Mouse (Mus musculus) kidney, embryonic 14.5 days (tissue): ENCODE data around the gene Lbp. TPM values are rescaled to one million over a fixed set of nuclear protein-coding genes. Genes with fewer than 3 reads are reported as not detected.
A peak's percentile ranks its signal among the peaks of the same experiment; 100 is the strongest.

Experiments used
- ATAC-seq: fragments of 200-750 bp; cut with Nextera tagmentation; 2 replicates; pipeline ENCODE4 v1.8.0; 2017; ENCODE audit warnings: moderate number of reproducible peaks, mild to moderate bottlenecking, moderate TSS enrichment, moderate library complexity; ENCODE audit not compliant: low FRiP score, low TSS enrichment
- H3K27ac ChIP-seq: fragments of 300-500 bp; sonication (generic); 2 replicates; pipeline ENCODE4 v1.5.1; 2014; ENCODE audit warnings: low read depth, mild to moderate bottlenecking, low read length, moderate library complexity, mixed read lengths
- H3K27me3 ChIP-seq: fragments of 300-500 bp; sonication (generic); 2 replicates; pipeline ENCODE4 v1.6.1; 2014; ENCODE audit warnings: mild to moderate bottlenecking, low read length; ENCODE audit not compliant: control insufficient read depth, insufficient read depth
- H3K36me3 ChIP-seq: fragments of 300-500 bp; sonication (generic); 2 replicates; pipeline ENCODE4 v1.6.1; 2014; ENCODE audit warnings: low read length, mixed read lengths; ENCODE audit not compliant: control insufficient read depth, insufficient read depth
- H3K4me1 ChIP-seq: fragments of 300-500 bp; sonication (generic); 2 replicates; pipeline ENCODE4 v1.6.1; 2014; ENCODE audit warnings: low read length, mixed read lengths; ENCODE audit not compliant: control insufficient read depth, insufficient read depth
- H3K4me2 ChIP-seq: fragments of 300-500 bp; sonication (generic); replicated peaks from 2 replicates; pipeline ENCODE4 v1.6.1; 2014; ENCODE audit warnings: low read depth, mild to moderate bottlenecking, low read length
- H3K4me3 ChIP-seq: fragments of 300-500 bp; sonication (generic); 2 replicates; pipeline ENCODE4 v1.5.1; 2014; ENCODE audit warnings: mild to moderate bottlenecking, low read length
- H3K9ac ChIP-seq: fragments of 300-500 bp; sonication (generic); 2 replicates; pipeline ENCODE4 v1.6.1; 2014; ENCODE audit warnings: low read depth, mild to moderate bottlenecking, low read length, moderate library complexity
- H3K9me3 ChIP-seq: fragments of 300-500 bp; sonication (generic); 2 replicates; pipeline ENCODE4 v1.6.1; 2016; ENCODE audit warnings: low read length; ENCODE audit not compliant: control insufficient read depth
- WGBS: fragments of 180-500 bp; shearing (Covaris S2); extraction: QIAGEN DNeasy Blood & Tissue Kit; methylation state at CpG from one replicate; pipeline ENCODE4 v1.1.7; 2014; 5-methylcytosine and 5-hydroxymethylcytosine counted together
- polyA plus RNA-seq: library from polyadenylated mRNA; unstranded; fragments of >200 nt; fragmentation: Nextera tagmentation; extraction: Ambion mirVana; gene quantifications from 2 replicates; pipeline ENCODE4 v1.2.1, GENCODE M21; 2014

The Lbp gene
- polyA plus RNA-seq, 1 experiment from 2014 or later = 30.9 TPM

DNA sequence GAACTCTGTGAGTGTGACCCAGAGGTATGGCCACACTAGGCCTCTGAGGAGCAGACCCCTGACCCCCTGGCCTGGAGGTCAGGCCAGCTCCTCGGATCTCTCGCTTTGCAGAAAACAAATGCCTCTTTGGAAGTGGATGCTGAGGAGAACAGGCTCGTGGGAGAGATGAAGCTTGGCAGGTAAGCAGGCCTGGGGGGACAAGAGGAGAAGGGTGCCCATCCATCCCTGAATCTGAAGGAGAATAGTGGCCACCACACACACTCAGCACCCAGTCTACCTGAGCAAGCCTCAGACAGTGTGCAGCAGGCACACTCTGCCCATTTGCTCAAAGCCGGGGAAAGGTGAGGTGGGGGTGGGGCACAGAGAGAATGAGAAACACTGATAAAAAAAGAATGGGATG is 30.5 kb upstream of the Lbp start:
- H3K9me3 ChIP-seq = no peaks in the 10 kb centered on the region
- no peak overlapping the region for H3K27ac ChIP-seq
- WGBS = 39% methylated on average over 4 of the region's 4 CpGs
- no peak overlapping the region for H3K4me2 ChIP-seq
- H3K4me1 ChIP-seq = peaks cover 23% of the 10 kb centered on the region
- H3K36me3 ChIP-seq = no peaks in the 10 kb centered on the region
- no peak overlapping the region for H3K4me3 ChIP-seq
- H3K27me3 ChIP-seq = no peaks in the 10 kb centered on the region
- H3K9ac ChIP-seq = no peak overlapping the region
- no peak for ATAC-seq

DNA sequence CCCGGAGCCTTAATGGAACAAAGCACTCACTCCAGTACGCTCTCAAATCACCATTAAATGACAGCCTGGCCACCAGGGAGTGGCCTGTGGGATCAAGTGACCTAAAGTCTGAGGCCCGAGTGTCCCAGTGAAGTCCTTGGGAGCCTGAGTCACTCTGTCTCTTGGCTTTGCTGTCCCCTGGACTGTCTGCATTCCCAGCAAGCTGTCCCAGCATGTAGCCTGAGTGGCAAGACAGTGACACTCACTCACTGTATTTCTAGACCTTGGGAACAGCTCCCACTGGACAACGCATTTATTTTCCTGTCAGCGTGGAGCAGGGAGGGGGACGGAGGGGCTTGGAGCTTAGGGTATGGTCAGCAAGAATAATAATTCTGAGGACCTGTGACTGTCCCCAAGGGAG is 29.8 kb upstream of the Lbp start:
- Histone ChIP-seq H3K27ac (no peak overlapping the region), H3K36me3 (no peaks in the 10 kb centered on the region), H3K4me3 (no peak overlapping the region), H3K4me1 (peaks cover 23% of the 10 kb centered on the region), H3K9ac (no peak overlapping the region), H3K27me3 (no peaks in the 10 kb centered on the region), H3K4me2 (no peak overlapping the region), H3K9me3 (no peaks in the 10 kb centered on the region)
- no peak for ATAC-seq
- 25% methylated on average over 6 of the region's 6 CpGs for WGBS

DNA sequence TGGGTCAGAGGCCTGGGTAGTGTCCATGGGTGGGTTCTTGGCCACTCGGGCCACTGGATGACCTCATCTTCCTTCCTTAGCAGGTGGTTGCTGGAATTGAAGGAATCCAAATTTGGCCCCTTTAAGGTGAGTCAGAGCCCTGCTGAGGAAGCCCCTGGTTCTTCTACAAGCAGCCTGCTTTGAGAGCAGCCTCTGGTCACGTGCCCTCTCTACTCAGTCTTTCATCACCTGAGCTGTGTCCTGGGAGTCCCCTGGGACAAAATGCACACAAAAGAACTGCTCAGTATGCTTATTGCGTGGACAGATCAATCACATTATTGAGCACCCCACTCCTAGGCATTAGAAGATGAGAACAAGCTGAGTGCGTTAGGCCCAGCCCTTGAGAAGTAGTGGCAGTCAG is 29.4 kb upstream of the Lbp start:
- no peak overlapping the region for H3K4me2 ChIP-seq
- ATAC-seq = no peak
- H3K4me1 ChIP-seq = peaks cover 23% of the 10 kb centered on the region
- no peak overlapping the region for H3K4me3 ChIP-seq
- no peak overlapping the region for H3K9ac ChIP-seq
- no peaks in the 10 kb centered on the region for H3K27me3 ChIP-seq
- WGBS = 59% methylated on average over 4 of the region's 4 CpGs
- no peaks in the 10 kb centered on the region for H3K9me3 ChIP-seq
- no peaks in the 10 kb centered on the region for H3K36me3 ChIP-seq
- H3K27ac ChIP-seq = no peak overlapping the region

DNA sequence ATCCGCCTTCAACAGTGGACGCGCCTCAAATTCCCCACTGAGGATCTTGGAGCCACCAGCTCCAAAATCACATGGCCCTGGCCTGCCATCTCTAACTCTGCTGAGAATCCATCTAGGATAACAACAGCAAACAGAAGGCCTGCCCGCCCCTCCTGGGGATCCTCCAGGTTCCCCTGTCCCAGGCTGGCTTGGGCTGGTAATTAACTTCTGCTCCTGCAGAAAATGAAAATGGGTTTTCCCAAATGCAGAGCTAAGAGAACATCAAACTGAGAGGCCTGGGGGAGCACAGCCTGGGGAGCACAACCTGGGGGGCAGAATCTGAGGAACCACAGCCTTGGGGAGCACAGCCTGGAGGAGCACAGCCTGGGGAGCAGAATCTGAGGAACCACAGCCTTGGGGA is 26.6 kb upstream of the Lbp start:
- no peak overlapping the region for H3K9ac ChIP-seq
- peaks cover 16% of the 10 kb centered on the region for H3K4me1 ChIP-seq
- no peaks in the 10 kb centered on the region for H3K36me3 ChIP-seq
- H3K4me3 ChIP-seq = no peak overlapping the region
- no peak overlapping the region for H3K27ac ChIP-seq
- H3K9me3 ChIP-seq = no peaks in the 10 kb centered on the region
- H3K4me2 ChIP-seq = no peak overlapping the region
- no peaks in the 10 kb centered on the region for H3K27me3 ChIP-seq
- ATAC-seq = no peak
- 93% methylated on average over 4 of the region's 4 CpGs for WGBS

DNA sequence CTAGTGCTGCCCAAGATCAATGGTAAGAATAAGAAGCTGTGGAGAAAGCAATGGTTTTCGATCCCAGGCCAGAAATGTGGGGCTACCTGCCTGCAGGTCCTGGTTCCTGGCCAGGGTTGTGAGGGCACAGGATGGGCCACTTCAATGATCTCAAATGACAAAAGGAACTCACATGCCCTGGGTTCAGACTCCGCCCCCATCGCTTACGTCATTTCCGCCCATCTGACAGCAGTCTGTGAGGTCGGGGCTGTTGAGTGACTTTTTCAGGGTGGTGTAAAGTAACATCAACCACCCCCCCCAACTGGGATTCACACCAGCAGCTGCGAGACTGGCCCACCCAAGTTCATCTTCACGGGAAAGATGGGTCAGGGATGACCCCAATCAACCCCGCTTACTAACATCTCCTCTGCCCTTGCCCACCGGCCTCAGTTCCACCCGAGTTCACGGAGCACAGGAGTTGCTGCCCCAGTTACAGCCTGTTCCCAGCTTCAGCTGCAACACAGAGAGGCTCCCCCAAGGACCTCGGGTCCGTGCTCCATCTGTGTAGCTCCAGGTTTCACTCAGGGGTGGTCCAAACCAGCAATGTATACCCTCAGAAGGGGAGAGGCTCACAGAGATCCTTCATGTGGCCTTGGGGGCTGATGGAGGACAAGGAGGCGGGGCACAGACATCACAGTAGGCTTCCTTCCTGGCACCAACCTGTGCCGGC is 24.6 kb upstream of the Lbp start:
- H3K4me3 ChIP-seq = no peak overlapping the region
- H3K36me3 ChIP-seq = no peaks in the 10 kb centered on the region
- no peak overlapping the region for H3K9ac ChIP-seq
- WGBS = 54% methylated on average over 16 of the region's 16 CpGs
- no peak overlapping the region for H3K27ac ChIP-seq
- H3K9me3 ChIP-seq = no peaks in the 10 kb centered on the region
- H3K4me2 ChIP-seq = no peak overlapping the region
- H3K27me3 ChIP-seq = no peaks in the 10 kb centered on the region
- peaks cover 9% of the 10 kb centered on the region for H3K4me1 ChIP-seq
- ATAC-seq = no peak

DNA sequence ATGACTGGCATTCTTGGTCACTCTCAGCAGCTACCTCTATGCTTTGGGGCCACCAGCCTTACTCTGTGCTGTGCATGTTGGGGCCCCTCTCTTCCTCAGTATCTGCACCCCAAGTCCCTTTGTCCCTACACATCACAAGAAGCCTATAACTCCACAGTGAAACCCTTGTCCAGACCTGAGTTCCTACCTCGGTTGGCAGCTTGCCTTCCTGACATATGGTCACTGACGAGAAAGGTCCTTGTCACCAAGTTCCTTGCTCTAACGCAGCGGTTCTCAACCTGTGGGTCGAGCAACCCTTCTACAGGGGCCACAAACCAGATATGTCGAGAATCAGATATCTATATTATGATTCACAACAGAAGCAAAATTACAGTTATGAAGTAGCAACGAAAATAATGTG is 23.2 kb upstream of the Lbp start:
- 78% methylated on average over 7 of the region's 7 CpGs for WGBS
- Histone ChIP-seq H3K9ac (no peak overlapping the region), H3K4me3 (no peak overlapping the region), H3K36me3 (no peaks in the 10 kb centered on the region), H3K27me3 (no peaks in the 10 kb centered on the region), H3K4me1 (peaks cover 2% of the 10 kb centered on the region; the same call in 1 of the 2 replicates), H3K27ac (no peak overlapping the region), H3K4me2 (no peak overlapping the region), H3K9me3 (no peaks in the 10 kb centered on the region)
- no peak for ATAC-seq

DNA sequence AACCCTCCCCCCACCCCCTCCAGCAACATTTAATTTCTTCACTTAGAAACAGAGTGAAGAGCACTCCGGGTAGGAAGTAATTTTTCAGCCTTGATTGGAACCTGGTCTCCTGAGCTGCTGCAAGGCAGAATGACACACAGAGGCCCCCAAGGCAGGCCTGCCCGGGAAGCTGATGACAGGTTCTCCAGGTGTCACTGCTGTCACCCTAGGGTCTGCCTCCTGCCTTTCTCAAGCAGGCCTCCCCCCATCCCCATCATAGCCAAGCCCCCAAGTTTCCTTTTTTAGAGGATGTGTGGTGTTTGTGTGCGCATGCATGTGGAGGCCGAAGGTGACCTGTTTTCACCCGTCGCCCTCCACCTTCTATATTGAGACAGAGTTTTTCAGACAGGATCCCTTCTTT is 22.5 kb upstream of the Lbp start:
- Histone ChIP-seq H3K9ac (no peak overlapping the region), H3K4me1 (no peaks in the 10 kb centered on the region), H3K9me3 (no peaks in the 10 kb centered on the region), H3K4me3 (no peak overlapping the region), H3K27ac (no peak overlapping the region), H3K4me2 (no peak overlapping the region), H3K36me3 (no peaks in the 10 kb centered on the region), H3K27me3 (no peaks in the 10 kb centered on the region)
- 79% methylated on average over 6 of the region's 6 CpGs for WGBS
- no peak for ATAC-seq

DNA sequence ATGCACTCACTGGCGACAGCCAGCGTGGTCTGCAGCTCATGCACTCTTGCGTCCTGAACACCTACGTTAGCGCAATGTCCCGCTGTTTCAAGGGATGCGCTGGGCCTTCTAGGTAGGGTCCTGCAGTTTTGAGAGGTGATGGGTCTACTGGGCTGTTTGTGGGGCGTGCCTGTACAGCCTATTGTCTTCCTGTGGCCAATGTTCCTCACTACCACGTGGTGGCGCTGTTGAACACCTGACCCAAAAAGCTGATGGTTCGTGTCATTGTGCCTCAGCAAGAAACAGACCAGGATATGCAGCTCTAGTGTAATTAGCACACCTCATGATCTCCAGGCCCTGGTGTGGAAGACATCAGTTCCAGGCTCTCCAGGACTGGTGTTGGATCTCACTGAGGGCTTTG is 21.7 kb upstream of the Lbp start:
- H3K9ac ChIP-seq = no peak overlapping the region
- WGBS = 25% methylated on average over 11 of the region's 11 CpGs
- H3K4me3 ChIP-seq = no peak overlapping the region
- no peak overlapping the region for H3K4me2 ChIP-seq
- H3K36me3 ChIP-seq = no peaks in the 10 kb centered on the region
- no peaks in the 10 kb centered on the region for H3K27me3 ChIP-seq
- peak; percentile 63 for ATAC-seq
- H3K9me3 ChIP-seq = no peaks in the 10 kb centered on the region
- H3K4me1 ChIP-seq = no peaks in the 10 kb centered on the region
- no peak overlapping the region for H3K27ac ChIP-seq

DNA sequence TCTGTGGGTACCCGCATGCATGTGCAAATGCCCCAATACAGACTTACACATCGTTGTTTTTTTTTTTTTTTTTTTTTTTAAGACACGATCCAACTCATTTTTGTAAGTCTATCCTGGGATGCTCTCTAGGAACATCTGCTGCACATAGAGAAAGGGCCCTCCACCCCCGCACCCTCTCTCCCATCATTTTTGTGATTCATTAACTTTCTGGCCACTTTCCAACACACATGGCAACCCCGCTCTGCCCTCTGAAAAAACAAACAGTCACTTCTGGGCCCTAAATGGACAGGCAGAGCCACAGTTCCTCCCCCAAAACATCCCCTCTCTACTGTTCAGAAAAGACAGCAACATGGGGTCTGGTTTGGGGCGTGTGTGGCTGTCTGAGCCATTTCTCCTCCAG is 20.6 kb upstream of the Lbp start:
- Histone ChIP-seq H3K36me3 (no peaks in the 10 kb centered on the region), H3K4me2 (no peak overlapping the region), H3K4me3 (no peak overlapping the region), H3K27ac (no peak overlapping the region), H3K9me3 (no peaks in the 10 kb centered on the region), H3K4me1 (no peaks in the 10 kb centered on the region), H3K9ac (no peak overlapping the region), H3K27me3 (no peaks in the 10 kb centered on the region)
- ATAC-seq = no peak
- 49% methylated on average over 6 of the region's 6 CpGs for WGBS
